Mouse (Mus musculus) limb, embryonic 14.5 days (tissue): ENCODE measurements at regions not wholly inside any gene's neighbourhood (a gene's known extent, or its start where the extent isn't known, plus 50 kb on each side); places are given as distances from the start of the nearest gene placed in this dataset.
"Not testable (repeated sequence)": the region's sequence is repeated elsewhere in the genome, so short reads cannot be mapped to it uniquely, and the experiment has no call there.

ENCODE experiments used
- ATAC-seq: fragments of 200-750 bp; cut with Nextera tagmentation; 2 replicates; pipeline ENCODE4 v1.8.0; 2017; ENCODE audit warnings: low read depth, moderate number of reproducible peaks, moderate TSS enrichment; ENCODE audit not compliant: low FRiP score
- DNase-seq: peaks from one replicate; pipeline ENCODE4 v3.0.0-alpha.2; 2015; ENCODE audit warnings: low spot score
- H3K27ac ChIP-seq: fragments of 300-500 bp; sonication (generic); replicated peaks from 2 replicates; pipeline ENCODE4 v1.5.1; 2014; ENCODE audit warnings: low read depth, mild to moderate bottlenecking, low read length, moderate library complexity, mixed read lengths
- H3K27me3 ChIP-seq: fragments of 300-500 bp; sonication (generic); 2 replicates; pipeline ENCODE4 v1.6.1; 2014; ENCODE audit warnings: low read length, mixed read lengths; ENCODE audit not compliant: control insufficient read depth, insufficient read depth
- H3K36me3 ChIP-seq: fragments of 300-500 bp; sonication (generic); 2 replicates; pipeline ENCODE4 v1.6.1; 2014; ENCODE audit warnings: mild to moderate bottlenecking, low read length, moderate library complexity, mixed read lengths; ENCODE audit not compliant: control insufficient read depth, insufficient read depth
- H3K4me1 ChIP-seq: fragments of 300-500 bp; sonication (generic); 2 replicates; pipeline ENCODE4 v1.6.1; 2014; ENCODE audit warnings: antibody characterized with exemption, low read length, mixed read lengths; ENCODE audit not compliant: control insufficient read depth, insufficient read depth
- H3K4me2 ChIP-seq: fragments of 300-500 bp; sonication (generic); replicated peaks from 2 replicates; pipeline ENCODE4 v1.6.1; 2014; ENCODE audit warnings: low read depth, mild to moderate bottlenecking, low read length, moderate library complexity; ENCODE audit not compliant: severe bottlenecking
- H3K4me3 ChIP-seq: fragments of 300-500 bp; sonication (generic); replicated peaks from 2 replicates; pipeline ENCODE4 v1.5.1; 2014; ENCODE audit warnings: low read length
- H3K9ac ChIP-seq: fragments of 300-500 bp; sonication (generic); 2 replicates; pipeline ENCODE4 v1.6.1; 2014; ENCODE audit warnings: mild to moderate bottlenecking, low read depth, low read length, moderate library complexity; ENCODE audit not compliant: severe bottlenecking
- H3K9me3 ChIP-seq: fragments of 300-500 bp; sonication (generic); 2 replicates; pipeline ENCODE4 v1.6.1; 2016; ENCODE audit warnings: low read length; ENCODE audit not compliant: control insufficient read depth
- POLR2A ChIP-seq: fragments of 200-500 bp; IDR thresholded peaks from 2 replicates; pipeline ENCODE4 v1.8.0; 2012; ENCODE audit warnings: inconsistent platforms, mild to moderate bottlenecking, moderate library complexity, borderline replicate concordance; ENCODE audit not compliant: insufficient read depth, insufficient read length; ENCODE audit errors: extremely low read depth
- WGBS: fragments of 180-500 bp; shearing (Covaris S2); extraction: QIAGEN DNeasy Blood & Tissue Kit; methylation state at CpG from one replicate; pipeline ENCODE4 v1.1.7; 2014; 5-methylcytosine and 5-hydroxymethylcytosine counted together

DNA sequence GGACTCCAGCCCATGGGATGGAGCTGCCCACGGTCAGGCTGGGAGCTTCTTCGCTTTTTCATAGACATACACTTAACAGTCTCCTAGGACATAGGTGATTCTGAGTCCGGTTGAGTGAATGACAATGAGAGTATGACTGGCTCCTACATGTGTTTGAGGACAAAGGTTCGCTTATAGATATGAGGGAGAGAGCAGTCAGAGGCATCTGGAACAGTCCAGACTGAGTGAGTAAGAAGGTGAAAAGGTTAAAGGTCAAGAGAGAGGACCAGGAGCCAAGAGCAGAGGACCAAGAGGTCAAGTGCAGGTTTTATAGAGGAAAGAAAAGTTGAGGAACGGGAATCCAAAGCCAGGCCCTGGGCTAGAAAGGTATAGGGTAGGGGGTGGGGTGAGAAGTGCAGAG lies 68.7 kb upstream of the Tbl1xr1 start:
- DNase-seq (no peak), ATAC-seq (no peak)
- no peaks in the 10 kb centered on the region for H3K4me1 ChIP-seq
- no peaks in the 10 kb centered on the region for H3K9me3 ChIP-seq
- no peak overlapping the region for H3K9ac ChIP-seq
- no peaks in the 10 kb centered on the region for H3K36me3 ChIP-seq
- no peak overlapping the region for H3K4me2 ChIP-seq
- 78% methylated on average over 5 of the region's 5 CpGs for WGBS
- H3K27ac ChIP-seq, result no peak overlapping the region
- TF ChIP-seq POLR2A, result no peak
- H3K4me3 ChIP-seq, result no peak overlapping the region
- no peaks in the 10 kb centered on the region for H3K27me3 ChIP-seq

DNA sequence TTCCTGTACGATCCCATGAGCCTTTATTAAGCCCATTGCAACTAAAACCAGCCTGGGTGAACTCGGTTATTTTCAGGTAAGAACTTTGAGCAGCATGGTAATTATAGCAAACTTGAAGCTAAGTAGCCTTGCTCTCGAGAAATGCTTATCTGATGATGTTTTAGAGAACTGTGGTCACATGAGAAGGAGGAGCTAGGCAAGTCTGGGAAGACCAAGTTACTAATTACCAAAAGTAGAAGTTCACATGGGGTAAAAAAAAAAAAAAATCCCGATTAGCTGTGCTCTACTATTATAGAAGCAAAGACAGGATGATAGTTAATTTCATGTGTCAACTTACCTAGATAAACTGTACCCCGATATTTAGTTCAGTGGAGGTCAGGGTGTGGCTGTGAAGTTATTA lies 68.0 kb upstream of the Tbl1xr1 start:
- no peaks in the 10 kb centered on the region for H3K27me3 ChIP-seq
- no peaks in the 10 kb centered on the region for H3K4me1 ChIP-seq
- no peak overlapping the region for H3K4me2 ChIP-seq
- TF ChIP-seq POLR2A, result no peak
- no peak overlapping the region for H3K9ac ChIP-seq
- ATAC-seq, result no peak
- H3K4me3 ChIP-seq, result no peak overlapping the region
- no peaks in the 10 kb centered on the region for H3K36me3 ChIP-seq
- WGBS, result 83% methylated on average over 5 of the region's 5 CpGs
- no peak for DNase-seq
- H3K27ac ChIP-seq, result no peak overlapping the region
- H3K9me3 ChIP-seq, result no peaks in the 10 kb centered on the region

DNA sequence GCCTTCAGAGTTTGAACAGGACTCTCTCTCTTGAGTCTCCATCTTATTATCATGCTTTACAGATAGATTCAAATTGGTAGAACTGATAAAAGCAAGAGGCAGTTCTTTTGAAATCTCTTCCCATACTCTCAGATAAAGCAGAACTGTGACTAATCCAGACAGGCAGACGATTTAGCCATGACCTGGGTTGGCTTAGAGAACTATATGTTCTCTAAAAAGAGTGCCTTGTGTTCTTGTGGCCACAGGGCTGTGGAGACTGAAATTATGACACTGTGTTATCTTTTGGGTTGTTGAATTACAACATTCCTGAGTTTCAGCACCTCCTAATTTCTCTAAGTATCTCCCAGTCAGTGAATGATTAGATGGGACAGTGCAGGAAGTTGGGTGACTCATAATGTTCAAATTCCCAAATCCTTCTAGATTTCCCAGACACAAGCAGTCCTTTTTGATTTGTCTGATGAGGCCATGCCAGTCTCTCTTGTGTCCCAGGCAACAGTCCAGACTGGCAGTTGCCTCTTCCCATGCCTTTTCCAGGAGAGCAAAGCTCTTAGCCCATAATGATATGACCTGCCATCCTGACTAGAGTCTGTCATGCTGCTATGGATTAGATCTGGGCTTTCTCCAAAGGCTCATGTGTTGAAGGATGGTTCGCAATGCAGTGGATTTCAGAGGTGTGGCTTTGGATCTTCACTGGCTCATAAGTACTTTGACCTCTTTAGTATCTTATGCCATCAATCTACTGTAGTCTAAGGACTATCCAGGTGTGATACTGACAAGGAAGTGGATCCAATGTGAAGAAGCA lies 66.4 kb upstream of the Tbl1xr1 start:
- no peaks in the 10 kb centered on the region for H3K36me3 ChIP-seq
- no peak for DNase-seq
- no peak overlapping the region for H3K9ac ChIP-seq
- TF ChIP-seq POLR2A, result no peak
- ATAC-seq, result no peak
- H3K9me3 ChIP-seq, result no peaks in the 10 kb centered on the region
- no peak overlapping the region for H3K27ac ChIP-seq
- H3K4me1 ChIP-seq, result no peaks in the 10 kb centered on the region
- H3K27me3 ChIP-seq, result no peaks in the 10 kb centered on the region
- H3K4me3 ChIP-seq, result no peak overlapping the region
- WGBS, result 89% methylated on average over 2 of the region's 2 CpGs
- H3K4me2 ChIP-seq, result no peak overlapping the region

DNA sequence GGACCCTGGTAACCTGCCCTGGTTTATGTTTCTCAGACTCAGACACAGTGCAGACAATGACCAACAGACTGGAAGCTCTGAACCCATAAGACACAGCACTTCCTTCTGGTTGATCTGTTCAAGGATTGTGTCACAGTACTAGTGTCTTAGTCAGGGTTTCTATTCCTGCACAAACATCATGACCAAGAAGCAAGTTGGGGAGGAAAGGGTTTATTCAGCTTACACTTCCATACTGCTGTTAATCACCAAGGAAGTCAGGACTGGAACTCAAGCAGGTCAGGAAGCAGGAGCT lies 65.8 kb upstream of the Tbl1xr1 start:
- H3K27me3 ChIP-seq, ATAC-seq, H3K4me2 ChIP-seq, DNase-seq, H3K9ac ChIP-seq, H3K4me1 ChIP-seq, H3K27ac ChIP-seq, H3K9me3 ChIP-seq, H3K4me3 ChIP-seq, H3K36me3 ChIP-seq: not testable (repeated sequence)

DNA sequence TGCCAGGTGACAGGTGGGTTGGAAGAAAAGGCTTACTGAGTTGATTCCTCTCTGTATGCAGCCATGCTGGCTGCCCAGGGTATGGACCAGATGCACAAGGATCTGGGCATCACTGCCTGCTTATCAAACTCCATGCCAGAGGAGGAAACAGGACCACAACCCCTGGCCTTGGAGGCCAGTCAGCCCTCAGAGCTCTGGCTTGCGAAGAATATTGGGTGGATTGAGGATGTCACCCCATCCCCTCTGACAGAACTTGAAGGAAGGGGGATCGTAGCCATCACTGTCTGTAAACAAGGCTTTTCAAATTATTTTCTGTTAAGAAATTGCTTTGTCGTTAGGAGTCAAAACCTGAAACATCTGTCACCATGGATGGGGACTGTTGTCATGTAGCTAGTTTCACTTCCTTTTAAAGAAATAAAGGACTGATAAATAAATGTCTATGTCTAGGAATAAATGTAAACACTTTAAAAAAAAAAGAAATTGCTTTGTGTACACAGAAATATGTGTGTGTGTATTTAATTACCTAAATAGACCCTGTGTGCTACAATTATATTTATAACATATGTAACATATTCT lies 55.0 kb upstream of the Tbl1xr1 start:
- H3K4me2 ChIP-seq, result no peak overlapping the region
- no peak overlapping the region for H3K4me3 ChIP-seq
- H3K9me3 ChIP-seq, result no peaks in the 10 kb centered on the region
- no peaks in the 10 kb centered on the region for H3K27me3 ChIP-seq
- peaks cover 17% of the 10 kb centered on the region for H3K4me1 ChIP-seq
- H3K36me3 ChIP-seq, result no peaks in the 10 kb centered on the region
- no peak overlapping the region for H3K9ac ChIP-seq
- 84% methylated on average over 3 of the region's 3 CpGs for WGBS
- no peak for TF ChIP-seq POLR2A
- no peak for ATAC-seq
- DNase-seq, result no peak
- no peak overlapping the region for H3K27ac ChIP-seq
